Mouse (Mus musculus) heart, embryonic 12.5 days (tissue): ENCODE data around the gene Vps35l. TPM values are rescaled to one million over a fixed set of nuclear protein-coding genes. Genes with fewer than 3 reads are reported as not detected.

ENCODE experiments used
- ATAC-seq: fragments of 200-750 bp; cut with Nextera tagmentation; 2 replicates; pipeline ENCODE4 v1.8.0; 2017; ENCODE audit warnings: moderate TSS enrichment, moderate library complexity; ENCODE audit not compliant: insufficient number of reproducible peaks, low FRiP score
- H3K27ac ChIP-seq: fragments of 300-500 bp; sonication (generic); 2 replicates; pipeline ENCODE4 v1.5.1; 2016; ENCODE audit warnings: mild to moderate bottlenecking, moderate library complexity; ENCODE audit not compliant: poor library complexity, severe bottlenecking
- H3K27me3 ChIP-seq: fragments of 300-500 bp; sonication (generic); replicated peaks from 2 replicates; pipeline ENCODE4 v1.6.1; 2016; ENCODE audit warnings: mild to moderate bottlenecking, moderate library complexity
- H3K36me3 ChIP-seq: fragments of 300-500 bp; sonication (generic); 2 replicates; pipeline ENCODE4 v1.6.1; 2016; ENCODE audit warnings: mild to moderate bottlenecking, moderate library complexity
- H3K4me1 ChIP-seq: fragments of 300-500 bp; sonication (generic); replicated peaks from 2 replicates; pipeline ENCODE4 v1.6.1; 2016; ENCODE audit warnings: mild to moderate bottlenecking
- H3K4me2 ChIP-seq: fragments of 300-500 bp; sonication (generic); 2 replicates; pipeline ENCODE4 v1.6.1; 2016; ENCODE audit warnings: mild to moderate bottlenecking, moderate library complexity
- H3K4me3 ChIP-seq: fragments of 300-500 bp; sonication (generic); 2 replicates; pipeline ENCODE4 v1.5.1; 2016; ENCODE audit warnings: mild to moderate bottlenecking
- H3K9ac ChIP-seq: fragments of 300-500 bp; sonication (generic); 2 replicates; pipeline ENCODE4 v1.6.1; 2016; ENCODE audit warnings: mild to moderate bottlenecking, moderate library complexity
- H3K9me3 ChIP-seq: fragments of 300-500 bp; sonication (generic); replicated peaks from 2 replicates; pipeline ENCODE4 v1.6.1; 2016; ENCODE audit warnings: mild to moderate bottlenecking, moderate library complexity
- WGBS: fragments of 180-500 bp; shearing (Covaris S2); methylation state at CpG from one replicate; pipeline ENCODE4 v1.1.7; 2016; 5-methylcytosine and 5-hydroxymethylcytosine counted together
- polyA plus RNA-seq: library from polyadenylated mRNA; unstranded; fragments of >200 nt; fragmentation: Nextera tagmentation; extraction: Ambion mirVana; gene quantifications from 2 replicates; pipeline ENCODE4 v1.2.1, GENCODE M21; 2016

Gene Vps35l
- polyA plus RNA-seq, 1 experiment from 2014 or later = 55.7 TPM

GRCm38 (mm10) chr7:118759372-118759771, 19.3 kb downstream of the Vps35l start:
- H3K4me2 ChIP-seq = no peak overlapping the region
- peaks cover 63% of the 10 kb centered on the region for H3K36me3 ChIP-seq
- 52% methylated on average over 5 of the region's 5 CpGs for WGBS
- no peak overlapping the region for H3K4me3 ChIP-seq
- H3K27me3 ChIP-seq = no peaks in the 10 kb centered on the region
- no peak overlapping the region for H3K27ac ChIP-seq
- H3K9ac ChIP-seq = no peak overlapping the region
- H3K4me1 ChIP-seq = peaks cover 7% of the 10 kb centered on the region; the same call in 1 of the 2 replicates
- no peak for ATAC-seq
- H3K9me3 ChIP-seq = no peaks in the 10 kb centered on the region; the same call in 1 of the 2 replicates

GRCm38 (mm10) chr7:118763939-118764338, 23.9 kb downstream of the Vps35l start:
- no peak for ATAC-seq
- WGBS = 83% methylated on average over 11 of the region's 11 CpGs
- no peak overlapping the region for H3K27ac ChIP-seq
- no peaks in the 10 kb centered on the region for H3K9me3 ChIP-seq
- no peak overlapping the region for H3K4me3 ChIP-seq
- H3K36me3 ChIP-seq = peaks cover 40% of the 10 kb centered on the region
- no peak overlapping the region for H3K9ac ChIP-seq
- H3K4me2 ChIP-seq = no peak overlapping the region
- no peaks in the 10 kb centered on the region for H3K27me3 ChIP-seq
- peaks cover 13% of the 10 kb centered on the region; the same call in 1 of the 2 replicates for H3K4me1 ChIP-seq

DNA sequence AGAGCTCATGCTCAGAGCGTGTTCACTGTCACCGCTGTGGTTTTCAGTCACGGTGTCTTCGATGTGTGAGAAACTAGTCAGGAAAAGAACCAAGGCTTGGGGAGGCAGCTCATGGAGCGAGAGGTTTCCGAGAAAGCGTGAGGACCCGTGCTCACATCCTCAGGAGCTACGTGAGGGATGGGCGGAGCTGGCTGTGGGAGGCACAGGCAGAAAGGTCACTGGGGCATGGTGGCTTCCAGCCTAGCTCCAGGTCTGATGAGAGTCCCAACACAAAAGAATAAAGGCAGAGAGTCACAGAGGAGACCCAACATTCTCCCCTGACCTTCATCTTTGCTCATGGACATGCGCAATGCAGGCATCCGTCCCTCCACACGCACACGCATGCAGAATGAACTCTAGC, 24.7 kb downstream of the Vps35l start:
- H3K4me3 ChIP-seq = no peak overlapping the region
- no peak overlapping the region for H3K9ac ChIP-seq
- H3K27me3 ChIP-seq = no peaks in the 10 kb centered on the region
- H3K4me2 ChIP-seq = no peak overlapping the region
- peaks cover 39% of the 10 kb centered on the region for H3K36me3 ChIP-seq
- no peak for ATAC-seq
- H3K4me1 ChIP-seq = 0 out of 2 replicates have a peak, but pooled peaks cover 9% of the 10 kb centered on the region
- WGBS = 77% methylated on average over 14 of the region's 14 CpGs
- no peak overlapping the region for H3K27ac ChIP-seq
- H3K9me3 ChIP-seq = no peaks in the 10 kb centered on the region

DNA sequence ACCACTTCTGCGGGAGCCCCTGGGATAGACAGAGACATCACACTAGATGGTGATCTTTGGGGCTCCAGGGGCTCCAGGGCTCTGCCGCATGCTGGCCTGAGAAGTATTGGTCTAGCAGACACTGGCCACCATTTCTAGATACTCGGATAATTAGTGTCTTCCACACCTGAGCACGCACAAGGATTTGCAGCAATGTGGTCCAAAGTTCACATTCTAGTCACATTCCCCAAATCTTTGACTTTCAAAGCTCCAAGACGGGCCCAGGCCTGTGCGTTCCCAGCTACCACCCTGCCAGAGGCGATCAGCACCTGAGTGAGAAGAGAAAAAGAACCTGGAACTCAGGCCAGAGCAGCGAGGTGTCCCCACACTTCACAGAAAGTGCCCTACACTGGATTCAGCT, 25.6 kb downstream of the Vps35l start:
- ATAC-seq = peak; percentile 19; the same call in 1 of the 2 replicates
- Histone ChIP-seq H3K4me3 (no peak overlapping the region), H3K4me1 (0 out of 2 replicates have a peak, but pooled peaks cover 11% of the 10 kb centered on the region), H3K27ac (no peak overlapping the region), H3K9me3 (no peaks in the 10 kb centered on the region), H3K27me3 (no peaks in the 10 kb centered on the region), H3K36me3 (peaks cover 34% of the 10 kb centered on the region), H3K4me2 (no peak overlapping the region), H3K9ac (no peak overlapping the region)
- 65% methylated on average over 8 of the region's 8 CpGs for WGBS

GRCm38 (mm10) chr7:118766119-118766833, 26.2 kb downstream of the Vps35l start:
- Histone ChIP-seq H3K27me3 (no peaks in the 10 kb centered on the region), H3K4me2 (no peak overlapping the region), H3K4me3 (no peak overlapping the region), H3K36me3 (peaks cover 28% of the 10 kb centered on the region), H3K4me1 (0 out of 2 replicates have a peak, but pooled peaks cover 11% of the 10 kb centered on the region), H3K9me3 (no peaks in the 10 kb centered on the region), H3K9ac (no peak overlapping the region), H3K27ac (no peak overlapping the region)
- ATAC-seq = no peak
- 60% methylated on average over 18 of the region's 18 CpGs for WGBS

GRCm38 (mm10) chr7:118766834-118767224, 26.8 kb downstream of the Vps35l start:
- no peak for ATAC-seq
- WGBS = 78% methylated on average over 5 of the region's 5 CpGs
- peaks cover 22% of the 10 kb centered on the region for H3K36me3 ChIP-seq

GRCm38 (mm10) chr7:118769208-118769607, 29.2 kb downstream of the Vps35l start:
- Histone ChIP-seq H3K9me3 (no peaks in the 10 kb centered on the region), H3K27ac (no peak overlapping the region), H3K27me3 (no peaks in the 10 kb centered on the region), H3K9ac (no peak overlapping the region), H3K36me3 (peaks cover 22% of the 10 kb centered on the region), H3K4me3 (no peak overlapping the region), H3K4me2 (no peak overlapping the region), H3K4me1 (0 out of 2 replicates have a peak, but pooled peaks cover 11% of the 10 kb centered on the region)
- ATAC-seq = no peak
- WGBS = 57% methylated on average over 8 of the region's 8 CpGs

More at GRCm38 (mm10) chr7:118766834-118767224, 26.8 kb downstream of the Vps35l start:
- Histone ChIP-seq H3K4me2 (no peak overlapping the region), H3K4me3 (no peak overlapping the region), H3K4me1 (0 out of 2 replicates have a peak, but pooled peaks cover 11% of the 10 kb centered on the region), H3K9me3 (no peaks in the 10 kb centered on the region), H3K9ac (no peak overlapping the region), H3K27ac (no peak overlapping the region), H3K27me3 (no peaks in the 10 kb centered on the region)

GRCm38 (mm10) chr7:118769655-118770054, 29.6 kb downstream of the Vps35l start:
- Histone ChIP-seq H3K9me3 (no peaks in the 10 kb centered on the region), H3K27me3 (no peaks in the 10 kb centered on the region), H3K27ac (no peak overlapping the region), H3K9ac (no peak overlapping the region), H3K36me3 (peaks cover 25% of the 10 kb centered on the region), H3K4me1 (0 out of 2 replicates have a peak, but pooled peaks cover 11% of the 10 kb centered on the region), H3K4me3 (no peak overlapping the region), H3K4me2 (no peak overlapping the region)
- ATAC-seq = no peak
- WGBS = 15% methylated on average over 1 of the region's 1 CpGs

GRCm38 (mm10) chr7:118773027-118773426, 33.0 kb downstream of the Vps35l start:
- H3K27ac ChIP-seq = no peak overlapping the region
- no peak for ATAC-seq
- no peak overlapping the region for H3K9ac ChIP-seq
- peaks cover 11% of the 10 kb centered on the region for H3K4me1 ChIP-seq
- no peaks in the 10 kb centered on the region for H3K9me3 ChIP-seq
- H3K4me2 ChIP-seq = no peak overlapping the region
- no peaks in the 10 kb centered on the region for H3K27me3 ChIP-seq
- 82% methylated on average over 12 of the region's 12 CpGs for WGBS
- peaks cover 46% of the 10 kb centered on the region for H3K36me3 ChIP-seq
- no peak overlapping the region for H3K4me3 ChIP-seq

DNA sequence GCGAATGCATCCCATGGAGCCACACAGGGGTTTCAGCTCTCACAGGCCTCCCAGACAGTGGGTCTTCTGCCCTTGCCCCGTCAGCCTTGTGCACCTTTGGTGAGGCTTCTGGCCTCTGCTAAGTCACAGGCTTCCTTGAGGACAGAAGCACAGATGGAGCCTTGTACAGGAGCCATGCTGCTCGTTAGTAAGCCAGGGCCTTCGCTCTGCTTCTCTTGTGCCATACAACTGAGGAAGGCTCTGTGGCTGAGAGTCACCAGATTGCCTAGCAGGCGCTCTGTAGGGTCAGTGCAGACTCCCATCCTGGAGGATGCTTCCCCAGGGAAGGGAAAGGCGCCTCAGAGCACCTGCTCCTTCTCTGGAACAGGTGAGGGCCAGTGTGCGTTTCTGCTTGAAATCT, 36.0 kb downstream of the Vps35l start:
- no peak for ATAC-seq
- H3K9ac ChIP-seq = no peak overlapping the region
- H3K4me2 ChIP-seq = no peak overlapping the region
- peaks cover 8% of the 10 kb centered on the region for H3K4me1 ChIP-seq
- H3K27ac ChIP-seq = no peak overlapping the region
- H3K27me3 ChIP-seq = no peaks in the 10 kb centered on the region
- WGBS = 88% methylated on average over 7 of the region's 7 CpGs
- H3K36me3 ChIP-seq = peaks cover 64% of the 10 kb centered on the region
- no peaks in the 10 kb centered on the region for H3K9me3 ChIP-seq
- no peak overlapping the region for H3K4me3 ChIP-seq

GRCm38 (mm10) chr7:118776491-118776890, 36.5 kb downstream of the Vps35l start:
- H3K4me1 ChIP-seq = peaks cover 8% of the 10 kb centered on the region
- no peak overlapping the region for H3K27ac ChIP-seq
- H3K4me2 ChIP-seq = no peak overlapping the region
- no peak overlapping the region for H3K9ac ChIP-seq
- H3K27me3 ChIP-seq = no peaks in the 10 kb centered on the region
- WGBS = 85% methylated on average over 9 of the region's 9 CpGs
- no peak overlapping the region for H3K4me3 ChIP-seq
- no peak for ATAC-seq
- no peaks in the 10 kb centered on the region for H3K9me3 ChIP-seq
- H3K36me3 ChIP-seq = peaks cover 69% of the 10 kb centered on the region
